Mouse (Mus musculus): Measurements from ENCODE around the gene Sept14. TPM values are rescaled to one million over a fixed set of nuclear protein-coding genes. Genes with fewer than 3 reads are reported as not detected.

The Sept14 gene
- total RNA-seq, 4 experiments from 2014 or later = not detected

GRCm38 (mm10) chr5:129669453-129670035 lies 38.8 kb downstream of the Sept14 start:
- DNase-seq = no peak

GRCm38 (mm10) chr5:129667851-129668250 lies 40.5 kb downstream of the Sept14 start:
- no peak for DNase-seq

DNA sequence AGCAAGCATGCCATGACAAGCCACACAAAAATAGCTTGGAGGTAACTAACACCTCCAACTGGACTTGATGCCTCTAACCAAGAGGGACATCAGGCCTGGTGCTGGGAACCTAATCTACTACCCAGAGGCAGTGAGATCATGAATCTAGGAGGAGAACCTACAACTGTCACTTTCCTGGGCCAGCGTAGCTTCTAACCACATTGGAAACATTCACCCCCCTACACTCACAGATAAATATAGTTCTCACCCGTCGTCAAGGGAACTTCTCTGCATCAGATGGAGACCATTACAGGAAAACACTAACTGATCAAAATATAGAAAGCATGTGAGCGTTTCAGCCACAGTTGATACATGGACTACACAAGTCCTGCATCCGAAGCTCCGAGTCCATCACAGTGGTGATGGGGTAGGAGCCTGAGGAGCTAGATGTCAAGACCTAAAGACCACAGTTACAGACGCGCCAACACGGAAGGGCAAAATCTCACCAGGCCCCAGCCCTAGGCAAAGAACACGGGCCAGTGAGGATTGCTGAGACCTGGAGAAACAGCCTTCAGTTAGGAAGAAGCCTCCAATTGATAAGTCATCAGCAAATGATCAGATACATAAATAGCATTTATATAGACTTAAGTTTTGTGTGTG lies 41.9 kb downstream of the Sept14 start:
- DNase-seq = no peak

GRCm38 (mm10) chr5:129664090-129664489 lies 44.2 kb downstream of the Sept14 start:
- DNase-seq = no peak

DNA sequence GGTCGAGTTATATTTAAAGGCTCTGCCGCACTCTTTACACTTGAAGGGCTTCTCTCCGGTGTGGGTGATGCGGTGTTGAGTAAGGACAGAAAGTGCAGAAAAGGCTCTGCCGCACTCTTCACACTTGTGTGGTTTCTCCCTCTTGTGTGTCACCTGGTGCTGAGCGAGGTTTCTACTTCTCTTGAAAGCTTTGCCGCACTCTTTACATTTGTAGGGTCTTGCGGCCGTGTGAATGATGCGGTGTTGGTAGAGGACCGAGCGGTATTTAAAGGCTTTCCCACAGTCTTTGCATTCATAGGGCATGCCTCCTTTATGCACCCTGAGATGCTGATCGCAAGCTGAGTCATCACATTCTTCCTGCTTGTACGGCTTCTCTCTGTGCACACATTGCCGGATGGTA lies 50.4 kb downstream of the Sept14 start:
- no peak for DNase-seq

DNA sequence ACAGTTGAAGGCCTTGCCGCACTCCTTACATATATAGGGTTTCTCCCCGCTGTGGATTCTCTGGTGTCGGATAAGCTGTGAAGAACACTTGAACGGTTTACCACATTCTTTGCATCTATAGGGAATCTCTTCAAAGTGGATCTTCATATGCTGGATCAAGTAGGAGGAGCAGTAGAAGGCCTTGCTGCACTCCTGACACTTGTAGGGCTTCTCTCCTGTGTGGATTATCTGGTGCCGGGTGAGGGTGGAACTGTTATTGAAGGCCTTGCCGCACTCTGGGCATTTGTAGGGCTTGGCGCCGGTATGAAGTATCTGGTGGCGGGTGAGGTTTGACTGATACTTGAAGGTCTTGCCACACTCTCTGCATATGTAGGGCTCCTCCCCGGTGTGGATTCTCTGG lies 51.3 kb downstream of the Sept14 start:
- DNase-seq = no peak

DNA sequence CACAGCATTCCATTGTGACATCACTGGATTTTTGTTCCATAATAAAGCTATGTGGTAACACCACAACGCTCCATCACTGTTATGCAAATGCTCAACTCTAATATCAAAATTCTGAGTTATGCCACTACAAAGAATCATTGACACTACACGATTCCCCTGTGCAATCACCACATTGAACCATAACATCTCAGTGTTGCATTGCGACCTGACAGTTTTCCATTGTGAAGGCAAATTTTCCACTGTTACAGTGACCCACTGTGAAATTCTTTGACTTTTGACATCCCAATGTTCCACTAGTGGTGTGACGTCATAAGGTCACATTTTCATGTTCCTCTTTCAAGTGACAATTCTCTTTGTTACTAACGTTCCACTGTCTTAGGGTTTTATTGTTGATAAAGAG lies 57.5 kb downstream of the Sept14 start:
- no peak for DNase-seq

Other genes with a start within 250 kb of the Sept14 start
- 100 to 1,000 TPM in 1 of 4 experiments, 10 to 100 TPM in 3; 46.9 to 101 (median 65.6) TPM for gene Sfswap, start 207.3 kb downstream of the Sept14 start, total RNA-seq (2022)
- gene Mmp17, start 124.3 kb downstream of the Sept14 start, total RNA-seq (2022) = 1 to 10 TPM in 3 of 4 experiments, under 1 TPM in 1; 0.70 to 1.7 (median 1.2) TPM
- gene Zfp11, start 38.4 kb downstream of the Sept14 start, total RNA-seq (2022) = 1 to 10 TPM; 3.4 to 5.2 (median 4.1) TPM
- gene Mrps17, start 7.0 kb upstream of the Sept14 start, total RNA-seq (2022) = 100 to 1,000 TPM in 1 of 4 experiments, 10 to 100 TPM in 3; 88.6 to 111 (median 90.3) TPM
- 100 to 1,000 TPM; 133 to 158 (median 149) TPM for gene Nipsnap2, start 16.6 kb upstream of the Sept14 start, total RNA-seq (2022)
- gene Psph, start 78.9 kb upstream of the Sept14 start, total RNA-seq (2022) = 10 to 100 TPM; 19.7 to 25.4 (median 22.5) TPM
- 10 to 100 TPM; 30.2 to 69.8 (median 54.5) TPM for gene Sumf2, start 138.5 kb upstream of the Sept14 start, total RNA-seq (2022)
- 1,000 to 10,000 TPM in 1 of 4 experiments, 100 to 1,000 TPM in 3; 716 to 1,044 (median 882) TPM for gene Chchd2, start 179.0 kb upstream of the Sept14 start, total RNA-seq (2022)
- 1 to 10 TPM; 1.5 to 3.3 (median 2.0) TPM for gene Zbed5, start 187.2 kb upstream of the Sept14 start, total RNA-seq (2022)
- gene Phkg1, start 190.0 kb upstream of the Sept14 start, total RNA-seq (2022) = 1 to 10 TPM in 3 of 4 experiments, under 1 TPM in 1; 0.49 to 2.6 (median 1.1) TPM
- gene Nupr1l, start 200.0 kb upstream of the Sept14 start, total RNA-seq (2022) = 1 to 10 TPM; 3.3 to 7.2 (median 5.0) TPM
- gene Vkorc1l1, start 233.5 kb upstream of the Sept14 start, total RNA-seq (2022) = 10 to 100 TPM; 29.2 to 38.6 (median 34.6) TPM